ENCODE assay signal across 17 mouse cellular contexts in the genomic region with DNA sequence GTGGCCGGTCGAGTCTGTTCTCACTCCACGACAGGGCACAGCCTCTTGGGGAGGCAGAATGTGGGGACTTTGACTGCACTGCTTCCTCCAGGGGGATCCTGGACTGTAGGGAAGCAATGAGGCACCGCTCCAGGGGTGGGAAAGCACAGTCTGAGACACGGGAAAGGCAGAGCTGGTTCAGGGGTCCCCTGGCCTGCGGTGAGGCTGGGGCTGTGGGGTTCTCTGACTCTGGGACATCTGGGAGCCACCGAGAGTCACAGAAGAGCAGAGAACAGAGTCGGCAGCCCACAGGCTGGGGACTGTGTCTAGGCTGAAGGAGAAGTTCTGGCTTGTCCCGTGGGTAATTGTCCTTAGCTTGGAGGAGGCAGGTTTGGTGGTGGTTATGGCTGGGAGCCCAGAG.
"Had no signal": no experiment of that assay in that cellular context is flagged by ENCODE, and none has a peak within 500 bp of the region (broad histone marks: within the 10 kb centered on the region; RNA-seq: fewer than 3 reads in every experiment).

No protein-coding gene starts in this region.

- ATAC-seq: liver, postnatal 0 days; midbrain, embryonic 13.5 days; midbrain, embryonic 15.5 days had no signal

- H3K9ac ChIP-seq: liver, postnatal 0 days; lung, embryonic 15.5 days; midbrain, embryonic 13.5 days; midbrain, embryonic 15.5 days; neural tube, embryonic 12.5 days; stomach, embryonic 15.5 days had no signal

- H3K9me3 ChIP-seq: lung, embryonic 15.5 days; megakaryocyte, embryonic 14.5 days; midbrain, embryonic 13.5 days; midbrain, embryonic 15.5 days; neural tube, embryonic 12.5 days; stomach, embryonic 15.5 days had no signal

- H3K27me3 ChIP-seq: lung, embryonic 15.5 days; midbrain, embryonic 13.5 days; midbrain, embryonic 15.5 days; neural tube, embryonic 12.5 days; stomach, embryonic 15.5 days had no signal

- H3K4me2 ChIP-seq: lung, embryonic 15.5 days; midbrain, embryonic 11.5 days; midbrain, embryonic 13.5 days; midbrain, embryonic 15.5 days; neural tube, embryonic 12.5 days; stomach, embryonic 15.5 days had no signal

- H3K36me3 ChIP-seq: lung, embryonic 15.5 days; midbrain, embryonic 13.5 days; midbrain, embryonic 15.5 days; neural tube, embryonic 12.5 days; stomach, embryonic 15.5 days had no signal

- H3K4me3 ChIP-seq: lung, embryonic 15.5 days; megakaryocyte, embryonic 14.5 days; midbrain, embryonic 13.5 days; midbrain, embryonic 15.5 days; neural tube, embryonic 12.5 days; stomach, embryonic 15.5 days had no signal

- DNase-seq: liver, postnatal 0 days; lung, adult 2 months; lung, postnatal 14 days; lung, postnatal 36 days; right cerebral cortex, postnatal 14 days; thymus, adult 2 months; thymus, postnatal 25 days; thymus, postnatal 4 days had no signal

- H3K27ac ChIP-seq: lung, embryonic 15.5 days; macrophage; midbrain, embryonic 13.5 days; midbrain, embryonic 15.5 days; neural tube, embryonic 12.5 days; stomach, embryonic 15.5 days; stomach, postnatal 0 days had no signal

- H3K4me1 ChIP-seq: lung, embryonic 15.5 days; megakaryocyte, embryonic 14.5 days; midbrain, embryonic 13.5 days; midbrain, embryonic 15.5 days; neural tube, embryonic 12.5 days had no signal
